Mouse (Mus musculus): ENCODE measurements around the gene Ppp1r16b. TPM values are rescaled to one million over a fixed set of nuclear protein-coding genes. Genes with fewer than 3 reads are reported as not detected.

Gene Ppp1r16b
- polyA plus RNA-seq, 1 experiment from 2014 or later: 33.3 TPM

DNA sequence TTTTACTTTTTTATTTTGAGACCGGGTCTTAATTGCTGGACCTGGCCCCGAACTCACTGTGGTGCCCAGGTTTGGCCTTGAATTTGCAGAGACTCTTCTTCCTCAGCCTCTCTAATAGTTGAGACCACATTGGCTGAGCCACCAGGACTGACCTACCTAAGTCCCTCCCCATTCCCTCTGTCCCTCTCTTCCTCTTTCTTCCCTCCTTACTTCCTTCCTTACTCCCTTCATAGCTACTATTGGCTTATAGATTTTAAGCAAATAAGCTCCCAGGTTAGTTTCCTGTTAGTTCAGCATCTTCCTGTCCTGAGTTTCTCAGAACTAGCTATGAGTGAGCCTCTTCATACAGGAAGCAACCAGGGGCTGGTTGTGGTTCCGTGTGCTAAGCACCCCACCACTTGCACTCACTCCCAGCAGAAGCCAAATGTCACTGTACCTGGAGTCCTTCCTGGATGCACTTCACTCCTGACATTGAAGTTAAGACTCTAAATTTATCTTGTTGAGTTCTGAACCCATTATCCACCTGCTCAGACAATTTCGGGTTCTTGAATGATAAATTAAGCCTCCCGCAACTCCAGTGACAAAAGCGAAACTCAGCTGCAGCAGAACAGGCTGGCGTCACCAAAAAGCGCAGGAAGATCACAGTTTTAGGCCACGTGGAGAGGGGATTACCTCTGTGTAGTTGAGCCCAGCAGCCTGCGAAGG is 41.7 kb downstream of the Ppp1r16b start:
- no peak for ATAC-seq
- H3K9me3 ChIP-seq (ENCODE audit: control insufficient read depth, low read length): no peaks in the 10 kb centered on the region
- no peak overlapping the region for H3K27ac ChIP-seq (ENCODE audit: low read length)
- H3K4me2 ChIP-seq (ENCODE audit: low read length): no peak overlapping the region
- H3K9ac ChIP-seq (replicated peaks; ENCODE audit: low read depth, low read length): no peak overlapping the region
- H3K4me3 ChIP-seq (replicated peaks; ENCODE audit: low read length): no peak overlapping the region
- H3K36me3 ChIP-seq (ENCODE audit: control insufficient read depth, insufficient read depth): no peaks in the 10 kb centered on the region
- H3K27me3 ChIP-seq (replicated peaks; ENCODE audit: control insufficient read depth, insufficient read depth, low read length): no peaks in the 10 kb centered on the region
- 90% methylated on average over 10 of the region's 10 CpGs for WGBS
- H3K4me1 ChIP-seq (replicated peaks; ENCODE audit: control insufficient read depth, insufficient read depth, low read length): no peaks in the 10 kb centered on the region; the same call in 1 of the 2 replicates

DNA sequence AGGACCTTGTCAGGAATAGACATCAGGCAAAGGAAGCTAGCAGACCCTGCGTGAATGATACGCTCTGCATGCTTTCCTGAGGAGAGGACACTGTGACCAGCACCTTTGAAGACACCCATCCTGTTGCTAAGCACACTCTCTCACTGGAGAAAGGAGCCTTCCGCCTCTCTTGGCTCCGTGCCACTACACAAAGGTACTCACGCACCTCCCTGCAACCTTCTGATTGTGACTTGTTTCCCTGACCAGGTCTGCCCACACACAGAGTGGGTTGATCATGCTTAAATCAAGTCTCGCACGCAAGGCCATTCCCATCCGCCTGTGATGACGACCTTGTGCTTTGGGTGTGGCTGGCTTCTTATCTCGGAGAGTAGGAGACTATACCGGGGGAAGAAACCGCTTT is 42.9 kb downstream of the Ppp1r16b start:
- 90% methylated on average over 12 of the region's 12 CpGs for WGBS
- H3K27ac ChIP-seq (ENCODE audit: low read length): no peak overlapping the region
- no peak overlapping the region for H3K4me3 ChIP-seq (replicated peaks; ENCODE audit: low read length)
- no peaks in the 10 kb centered on the region for H3K9me3 ChIP-seq (ENCODE audit: control insufficient read depth, low read length)
- no peaks in the 10 kb centered on the region for H3K36me3 ChIP-seq (ENCODE audit: control insufficient read depth, insufficient read depth)
- no peaks in the 10 kb centered on the region for H3K27me3 ChIP-seq (replicated peaks; ENCODE audit: control insufficient read depth, insufficient read depth, low read length)
- peaks cover 8% of the 10 kb centered on the region for H3K4me1 ChIP-seq (replicated peaks; ENCODE audit: control insufficient read depth, insufficient read depth, low read length)
- no peak overlapping the region for H3K9ac ChIP-seq (replicated peaks; ENCODE audit: low read depth, low read length)
- H3K4me2 ChIP-seq (ENCODE audit: low read length): no peak overlapping the region
- no peak for ATAC-seq

GRCm38 (mm10) chr2:158711929-158712751 is 46.9 kb downstream of the Ppp1r16b start:
- 20% methylated on average over 12 of the region's 12 CpGs for WGBS
- Histone ChIP-seq H3K4me3 (replicated peaks; ENCODE audit: low read length) (no peak overlapping the region), H3K9ac (replicated peaks; ENCODE audit: low read depth, low read length) (no peak overlapping the region), H3K27me3 (replicated peaks; ENCODE audit: control insufficient read depth, insufficient read depth, low read length) (no peaks in the 10 kb centered on the region), H3K9me3 (ENCODE audit: control insufficient read depth, low read length) (no peaks in the 10 kb centered on the region), H3K27ac (ENCODE audit: low read length) (no peak overlapping the region), H3K36me3 (ENCODE audit: control insufficient read depth, insufficient read depth) (no peaks in the 10 kb centered on the region), H3K4me1 (replicated peaks; ENCODE audit: control insufficient read depth, insufficient read depth, low read length) (peaks cover 8% of the 10 kb centered on the region), H3K4me2 (ENCODE audit: low read length) (no peak overlapping the region)
- ATAC-seq: peak; percentile 60

DNA sequence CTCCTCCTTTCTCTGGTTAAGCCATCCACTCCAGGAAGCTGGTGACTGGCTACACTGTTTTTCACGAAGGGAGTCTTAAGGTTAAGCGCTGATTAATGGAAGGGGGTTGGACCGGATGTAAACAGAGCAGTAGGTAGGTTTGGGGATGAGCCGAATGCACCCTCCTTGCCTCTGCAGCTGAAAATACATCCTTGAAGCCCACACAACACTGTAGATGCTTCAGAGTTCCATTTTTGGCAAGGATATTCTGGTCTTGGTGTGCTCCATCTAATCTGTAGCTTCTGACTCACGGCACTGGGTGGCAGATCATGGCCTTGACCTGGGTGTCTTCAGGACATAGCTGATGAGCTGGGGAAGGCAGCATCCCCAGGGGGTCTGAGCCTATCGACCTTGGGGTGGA is 49.6 kb downstream of the Ppp1r16b start:
- H3K4me1 ChIP-seq (replicated peaks; ENCODE audit: control insufficient read depth, insufficient read depth, low read length): peaks cover 8% of the 10 kb centered on the region
- H3K9me3 ChIP-seq (ENCODE audit: control insufficient read depth, low read length): no peaks in the 10 kb centered on the region
- H3K27ac ChIP-seq (ENCODE audit: low read length): no peak overlapping the region
- ATAC-seq: no peak
- WGBS: 81% methylated on average over 6 of the region's 6 CpGs
- H3K4me3 ChIP-seq (replicated peaks; ENCODE audit: low read length): no peak overlapping the region
- no peak overlapping the region for H3K4me2 ChIP-seq (ENCODE audit: low read length)
- H3K36me3 ChIP-seq (ENCODE audit: control insufficient read depth, insufficient read depth): no peaks in the 10 kb centered on the region
- H3K9ac ChIP-seq (replicated peaks; ENCODE audit: low read depth, low read length): no peak overlapping the region
- H3K27me3 ChIP-seq (replicated peaks; ENCODE audit: control insufficient read depth, insufficient read depth, low read length): no peaks in the 10 kb centered on the region

DNA sequence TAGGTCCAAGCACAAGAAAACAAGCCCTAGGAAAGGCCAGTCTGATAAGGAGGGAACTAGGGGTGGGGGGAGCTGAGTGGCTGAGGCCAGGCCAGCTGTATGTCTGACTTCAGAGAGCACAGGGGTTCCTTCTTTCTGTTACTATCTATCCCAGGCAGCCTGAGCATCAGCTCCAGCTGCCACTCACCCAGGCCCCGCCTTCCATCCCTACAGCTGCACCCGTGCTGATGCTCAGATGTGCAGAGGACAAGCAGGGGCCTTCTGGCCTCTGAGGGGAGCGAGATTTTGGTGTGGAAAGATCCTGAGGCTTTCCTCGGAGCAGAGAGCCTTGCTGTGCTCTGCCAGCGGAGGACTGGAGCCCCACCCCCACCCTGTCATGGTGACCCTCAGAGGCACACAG is 50.9 kb downstream of the Ppp1r16b start:
- Histone ChIP-seq H3K9ac (replicated peaks; ENCODE audit: low read depth, low read length) (no peak overlapping the region), H3K4me3 (replicated peaks; ENCODE audit: low read length) (no peak overlapping the region), H3K9me3 (ENCODE audit: control insufficient read depth, low read length) (no peaks in the 10 kb centered on the region), H3K4me2 (ENCODE audit: low read length) (no peak overlapping the region), H3K36me3 (ENCODE audit: control insufficient read depth, insufficient read depth) (no peaks in the 10 kb centered on the region), H3K4me1 (replicated peaks; ENCODE audit: control insufficient read depth, insufficient read depth, low read length) (peaks cover 8% of the 10 kb centered on the region), H3K27ac (ENCODE audit: low read length) (no peak overlapping the region), H3K27me3 (replicated peaks; ENCODE audit: control insufficient read depth, insufficient read depth, low read length) (no peaks in the 10 kb centered on the region)
- ATAC-seq: peak; percentile 45; the same call in 1 of the 2 replicates
- WGBS: 39% methylated on average over 5 of the region's 5 CpGs

DNA sequence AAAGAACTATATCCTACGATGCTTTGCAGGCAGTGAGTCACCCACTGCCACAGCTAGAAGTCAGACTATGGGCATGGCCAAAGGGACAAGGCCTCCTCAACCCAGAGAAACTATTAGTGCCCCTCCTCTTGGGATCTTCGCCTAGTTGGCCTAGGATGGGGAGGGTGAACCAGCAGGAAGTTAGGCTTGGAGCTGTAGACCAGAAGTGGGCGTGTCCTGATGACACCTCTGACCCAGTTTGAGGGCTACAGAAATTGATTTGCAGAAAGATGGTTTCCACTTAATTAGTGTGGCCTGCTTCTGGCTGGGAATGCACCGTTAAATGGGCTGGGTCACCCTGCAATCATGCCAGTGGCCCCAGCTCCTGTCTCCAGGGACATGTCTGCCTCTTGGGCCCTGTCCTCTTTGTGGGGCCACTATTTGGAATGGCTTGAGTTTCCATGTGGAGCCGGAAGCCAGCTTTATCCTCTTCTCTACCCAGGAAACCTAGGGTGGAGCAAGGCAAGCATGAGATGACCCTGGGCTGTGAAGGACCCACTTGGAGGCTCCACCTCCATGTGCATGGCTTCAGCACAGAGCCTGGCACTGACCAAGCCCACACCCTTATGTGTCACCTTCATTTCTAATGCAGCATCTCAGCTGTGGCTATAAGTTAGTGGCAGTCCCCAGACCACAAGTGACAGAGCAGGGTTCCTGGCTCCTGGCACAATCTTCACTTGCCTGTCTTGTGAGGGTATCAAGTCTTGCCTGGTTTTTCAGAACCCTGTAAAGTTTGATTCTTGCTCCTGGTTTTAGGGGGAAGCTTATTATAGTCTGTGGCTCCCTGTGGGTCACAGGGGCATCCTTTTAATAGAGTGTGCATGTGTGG is 52.6 kb downstream of the Ppp1r16b start:
- Histone ChIP-seq H3K27ac (ENCODE audit: low read length) (no peak overlapping the region), H3K27me3 (replicated peaks; ENCODE audit: control insufficient read depth, insufficient read depth, low read length) (no peaks in the 10 kb centered on the region), H3K36me3 (ENCODE audit: control insufficient read depth, insufficient read depth) (no peaks in the 10 kb centered on the region), H3K4me1 (replicated peaks; ENCODE audit: control insufficient read depth, insufficient read depth, low read length) (no peaks in the 10 kb centered on the region), H3K4me2 (ENCODE audit: low read length) (no peak overlapping the region), H3K9me3 (ENCODE audit: control insufficient read depth, low read length) (no peaks in the 10 kb centered on the region), H3K9ac (replicated peaks; ENCODE audit: low read depth, low read length) (no peak overlapping the region), H3K4me3 (replicated peaks; ENCODE audit: low read length) (no peak overlapping the region)
- WGBS: 86% methylated on average over 5 of the region's 5 CpGs
- no peak for ATAC-seq

DNA sequence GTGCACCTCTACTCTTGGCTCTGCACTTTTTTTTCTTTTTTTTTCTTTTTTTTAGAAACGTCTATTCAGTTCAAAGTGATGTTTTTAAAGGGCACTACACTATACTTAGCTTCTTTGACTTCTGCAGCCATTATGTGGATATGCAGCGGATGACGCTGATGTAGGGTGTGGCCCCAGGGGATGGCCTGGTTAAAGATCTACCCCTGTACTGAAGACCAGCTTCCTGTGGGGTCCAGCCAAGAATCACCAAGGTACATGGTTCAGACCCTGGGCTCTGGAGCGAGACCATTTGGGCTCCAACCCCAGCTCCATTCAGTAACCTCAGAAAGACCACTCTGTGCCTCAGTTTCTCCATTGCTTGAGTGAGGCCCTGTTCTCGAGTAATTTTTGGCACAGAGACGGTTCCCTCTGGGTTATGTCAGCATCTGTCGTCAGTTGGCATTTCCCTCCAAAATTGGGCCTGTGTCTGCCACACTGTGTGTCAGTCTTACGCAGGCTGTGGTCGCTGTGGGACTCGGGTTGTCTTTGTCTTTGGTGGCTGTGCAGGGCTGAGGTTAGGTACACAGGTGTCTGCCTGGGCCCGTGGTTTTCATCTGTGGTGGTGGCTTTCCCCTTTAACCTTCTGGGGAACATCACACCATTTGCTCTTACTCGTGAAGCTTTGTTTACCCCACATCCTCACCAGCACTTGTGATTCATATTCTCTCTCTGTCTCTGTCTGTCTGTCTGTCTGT is 53.8 kb downstream of the Ppp1r16b start:
- H3K4me3 ChIP-seq (replicated peaks; ENCODE audit: low read length): no peak overlapping the region
- H3K9ac ChIP-seq (replicated peaks; ENCODE audit: low read depth, low read length): no peak overlapping the region
- H3K4me2 ChIP-seq (ENCODE audit: low read length): no peak overlapping the region
- no peaks in the 10 kb centered on the region for H3K27me3 ChIP-seq (replicated peaks; ENCODE audit: control insufficient read depth, insufficient read depth, low read length)
- H3K36me3 ChIP-seq (ENCODE audit: control insufficient read depth, insufficient read depth): no peaks in the 10 kb centered on the region
- H3K4me1 ChIP-seq (replicated peaks; ENCODE audit: control insufficient read depth, insufficient read depth, low read length): 0 out of 2 replicates have a peak, but pooled peaks cover 2% of the 10 kb centered on the region
- no peaks in the 10 kb centered on the region for H3K9me3 ChIP-seq (ENCODE audit: control insufficient read depth, low read length)
- 88% methylated on average over 12 of the region's 12 CpGs for WGBS
- H3K27ac ChIP-seq (ENCODE audit: low read length): no peak overlapping the region
- no peak for ATAC-seq

DNA sequence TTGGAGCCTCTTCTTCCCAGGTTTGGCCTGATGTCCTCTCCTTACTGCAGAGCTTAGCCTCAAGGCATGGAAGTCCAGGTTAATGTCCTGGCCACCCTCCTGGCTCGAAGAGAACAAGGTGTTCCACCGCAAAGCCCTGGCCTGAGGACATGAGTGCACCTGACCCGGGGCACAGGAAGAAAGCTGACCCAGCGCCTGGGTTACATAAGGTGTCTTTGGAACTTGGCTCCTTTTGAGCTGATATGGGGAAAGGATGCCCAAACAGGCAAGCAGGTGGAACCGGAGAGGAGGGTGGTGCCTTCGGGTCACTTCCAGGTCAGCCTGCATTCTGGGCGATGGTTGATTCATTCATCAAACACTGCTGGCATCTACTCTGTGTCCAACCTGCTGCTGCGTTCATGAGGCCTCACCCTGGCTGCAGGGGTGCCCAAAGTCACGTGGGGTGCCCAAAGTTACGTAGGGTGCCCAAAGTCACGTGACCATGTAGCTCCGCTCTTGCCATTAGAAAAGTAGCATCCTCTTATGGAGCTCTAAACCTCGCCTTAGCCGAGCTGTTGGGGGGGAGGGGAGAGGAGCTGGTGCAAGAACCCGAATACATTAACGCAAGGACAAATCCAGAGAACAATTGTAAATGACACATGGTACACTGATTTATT is 55.6 kb downstream of the Ppp1r16b start:
- Histone ChIP-seq H3K27ac (ENCODE audit: low read length) (no peak overlapping the region), H3K4me1 (replicated peaks; ENCODE audit: control insufficient read depth, insufficient read depth, low read length) (0 out of 2 replicates have a peak, but pooled peaks cover 2% of the 10 kb centered on the region), H3K4me2 (ENCODE audit: low read length) (no peak overlapping the region), H3K27me3 (replicated peaks; ENCODE audit: control insufficient read depth, insufficient read depth, low read length) (no peaks in the 10 kb centered on the region), H3K36me3 (ENCODE audit: control insufficient read depth, insufficient read depth) (no peaks in the 10 kb centered on the region), H3K4me3 (replicated peaks; ENCODE audit: low read length) (no peak overlapping the region), H3K9ac (replicated peaks; ENCODE audit: low read depth, low read length) (no peak overlapping the region), H3K9me3 (ENCODE audit: control insufficient read depth, low read length) (no peaks in the 10 kb centered on the region)
- 73% methylated on average over 16 of the region's 16 CpGs for WGBS
- ATAC-seq: no peak

Measured in forebrain, embryonic 16.5 days (tissue).